Mouse (Mus musculus): Measurements from ENCODE around the gene Rtp2. TPM values are rescaled to one million over a fixed set of nuclear protein-coding genes. Genes with fewer than 3 reads are reported as not detected.
"Not testable (repeated sequence)": the region's sequence is repeated elsewhere in the genome, so short reads cannot be mapped to it uniquely, and the experiment has no call there.

Rtp2 gene
- polyA plus RNA-seq, 1 experiment from 2014 or later: not detected

GRCm38 (mm10) chr16:23922906-23923305 is 9.3 kb downstream of the Rtp2 start:
- no peaks in the 10 kb centered on the region for H3K27me3 ChIP-seq (replicated peaks; ENCODE audit: control insufficient read depth, insufficient read depth, low read length)
- no peak overlapping the region for H3K4me3 ChIP-seq (ENCODE audit: low read length)
- WGBS: 97% methylated on average over 1 of the region's 1 CpGs
- H3K4me2 ChIP-seq (ENCODE audit: low read depth, low read length): no peak overlapping the region
- H3K4me1 ChIP-seq (ENCODE audit: control insufficient read depth, insufficient read depth, low read length): no peaks in the 10 kb centered on the region
- H3K9me3 ChIP-seq (ENCODE audit: control insufficient read depth, low read length): no peaks in the 10 kb centered on the region
- no peaks in the 10 kb centered on the region for H3K36me3 ChIP-seq (ENCODE audit: control insufficient read depth, insufficient read depth, low read length)
- H3K9ac ChIP-seq (ENCODE audit: low read depth, low read length): no peak overlapping the region
- ATAC-seq: no peak
- no peak overlapping the region for H3K27ac ChIP-seq (ENCODE audit: low read length)

- H3K9me3 ChIP-seq (ENCODE audit: control insufficient read depth, low read length): no peaks in the 10 kb centered on the region
- H3K4me2 ChIP-seq (ENCODE audit: low read depth, low read length): no peak overlapping the region
- no peak overlapping the region for H3K9ac ChIP-seq (ENCODE audit: low read depth, low read length)
- H3K27ac ChIP-seq (ENCODE audit: low read length): no peak overlapping the region
- no peak for ATAC-seq
- 72% methylated on average over 5 of the region's 5 CpGs for whole genome bisulfite sequencing
- H3K4me1 ChIP-seq (ENCODE audit: control insufficient read depth, insufficient read depth, low read length): no peaks in the 10 kb centered on the region
- H3K27me3 ChIP-seq (replicated peaks; ENCODE audit: control insufficient read depth, insufficient read depth, low read length): no peaks in the 10 kb centered on the region
- no peaks in the 10 kb centered on the region for H3K36me3 ChIP-seq (ENCODE audit: control insufficient read depth, insufficient read depth, low read length)
- no peak overlapping the region for H3K4me3 ChIP-seq (ENCODE audit: low read length)
These were observed 10.5 kb downstream of the Rtp2 start for GRCm38 (mm10) chr16:23921697-23922096.

GRCm38 (mm10) chr16:23919418-23919817 is 12.8 kb downstream of the Rtp2 start:
- H3K4me3 ChIP-seq (ENCODE audit: low read length): no peak overlapping the region
- H3K9ac ChIP-seq (ENCODE audit: low read depth, low read length): no peak overlapping the region
- no peaks in the 10 kb centered on the region for H3K9me3 ChIP-seq (ENCODE audit: control insufficient read depth, low read length)
- WGBS: 76% methylated on average over 2 of the region's 2 CpGs
- H3K27me3 ChIP-seq (replicated peaks; ENCODE audit: control insufficient read depth, insufficient read depth, low read length): no peaks in the 10 kb centered on the region
- H3K4me2 ChIP-seq (ENCODE audit: low read depth, low read length): no peak overlapping the region
- H3K27ac ChIP-seq (ENCODE audit: low read length): no peak overlapping the region
- no peaks in the 10 kb centered on the region for H3K4me1 ChIP-seq (ENCODE audit: control insufficient read depth, insufficient read depth, low read length)
- H3K36me3 ChIP-seq (ENCODE audit: control insufficient read depth, insufficient read depth, low read length): no peaks in the 10 kb centered on the region
- ATAC-seq: no peak

- no peak for ATAC-seq
- Histone ChIP-seq H3K4me2 (ENCODE audit: low read depth, low read length) (no peak overlapping the region), H3K36me3 (ENCODE audit: control insufficient read depth, insufficient read depth, low read length) (no peaks in the 10 kb centered on the region), H3K9me3 (ENCODE audit: control insufficient read depth, low read length) (no peaks in the 10 kb centered on the region), H3K27me3 (replicated peaks; ENCODE audit: control insufficient read depth, insufficient read depth, low read length) (no peaks in the 10 kb centered on the region), H3K4me3 (ENCODE audit: low read length) (no peak overlapping the region), H3K4me1 (ENCODE audit: control insufficient read depth, insufficient read depth, low read length) (no peaks in the 10 kb centered on the region; the same call in 1 of the 2 replicates), H3K27ac (ENCODE audit: low read length) (no peak overlapping the region), H3K9ac (ENCODE audit: low read depth, low read length) (no peak overlapping the region)
- WGBS: 44% methylated on average over 3 of the region's 3 CpGs
These were observed 18.8 kb downstream of the Rtp2 start for GRCm38 (mm10) chr16:23913401-23913800.

DNA sequence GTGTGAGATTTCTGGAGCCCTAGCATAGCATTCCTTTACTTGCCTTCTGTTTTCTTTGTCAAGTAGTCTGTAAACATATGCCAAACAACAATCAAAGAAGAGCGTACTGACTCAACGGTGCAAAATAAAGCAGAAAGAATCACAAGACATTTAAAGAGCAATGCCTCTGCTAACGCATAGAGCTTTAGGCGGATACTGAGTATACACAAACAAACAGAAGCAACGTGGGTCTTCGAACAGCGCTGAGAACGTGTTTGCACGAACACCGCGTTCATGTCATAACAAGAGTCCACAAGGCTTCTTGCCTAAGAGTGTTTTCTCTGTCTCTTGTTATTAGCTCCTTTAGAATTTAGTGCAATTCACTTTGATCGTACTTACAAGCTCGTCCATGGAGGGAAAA is 19.5 kb downstream of the Rtp2 start:
- H3K4me3 ChIP-seq (ENCODE audit: low read length): no peak overlapping the region
- no peak overlapping the region for H3K27ac ChIP-seq (ENCODE audit: low read length)
- no peaks in the 10 kb centered on the region for H3K9me3 ChIP-seq (ENCODE audit: control insufficient read depth, low read length)
- no peak overlapping the region for H3K4me2 ChIP-seq (ENCODE audit: low read depth, low read length)
- no peak for ATAC-seq
- no peaks in the 10 kb centered on the region; the same call in 1 of the 2 replicates for H3K4me1 ChIP-seq (ENCODE audit: control insufficient read depth, insufficient read depth, low read length)
- no peak overlapping the region for H3K9ac ChIP-seq (ENCODE audit: low read depth, low read length)
- H3K36me3 ChIP-seq (ENCODE audit: control insufficient read depth, insufficient read depth, low read length): no peaks in the 10 kb centered on the region
- no peaks in the 10 kb centered on the region for H3K27me3 ChIP-seq (replicated peaks; ENCODE audit: control insufficient read depth, insufficient read depth, low read length)
- WGBS: 54% methylated on average over 13 of the region's 13 CpGs

DNA sequence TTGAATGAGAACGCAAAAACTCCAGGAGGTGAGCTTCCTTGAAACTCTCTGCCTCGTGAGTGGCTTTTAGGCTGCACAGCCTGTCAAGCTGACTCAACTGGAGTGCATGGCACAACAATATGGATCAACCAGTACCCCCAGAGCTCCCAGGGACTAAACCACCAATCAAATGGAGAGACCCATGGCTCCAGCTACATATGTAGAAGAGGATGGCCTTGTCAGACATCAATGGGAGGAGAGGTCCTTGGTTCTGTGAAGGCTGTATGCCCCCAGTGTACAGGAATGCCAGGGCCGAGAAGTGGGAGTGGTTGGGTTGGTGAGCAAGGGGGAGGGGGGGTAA is 23.2 kb downstream of the Rtp2 start:
- H3K36me3 ChIP-seq (ENCODE audit: control insufficient read depth, insufficient read depth, low read length); H3K4me3 ChIP-seq (ENCODE audit: low read length); H3K27me3 ChIP-seq (replicated peaks; ENCODE audit: control insufficient read depth, insufficient read depth, low read length); H3K4me1 ChIP-seq (ENCODE audit: control insufficient read depth, insufficient read depth, low read length); ATAC-seq; H3K9me3 ChIP-seq (ENCODE audit: control insufficient read depth, low read length); H3K4me2 ChIP-seq (ENCODE audit: low read depth, low read length); H3K27ac ChIP-seq (ENCODE audit: low read length); H3K9ac ChIP-seq (ENCODE audit: low read depth, low read length): not testable (repeated sequence)
- 86% methylated on average over 3 of the region's 3 CpGs for WGBS

DNA sequence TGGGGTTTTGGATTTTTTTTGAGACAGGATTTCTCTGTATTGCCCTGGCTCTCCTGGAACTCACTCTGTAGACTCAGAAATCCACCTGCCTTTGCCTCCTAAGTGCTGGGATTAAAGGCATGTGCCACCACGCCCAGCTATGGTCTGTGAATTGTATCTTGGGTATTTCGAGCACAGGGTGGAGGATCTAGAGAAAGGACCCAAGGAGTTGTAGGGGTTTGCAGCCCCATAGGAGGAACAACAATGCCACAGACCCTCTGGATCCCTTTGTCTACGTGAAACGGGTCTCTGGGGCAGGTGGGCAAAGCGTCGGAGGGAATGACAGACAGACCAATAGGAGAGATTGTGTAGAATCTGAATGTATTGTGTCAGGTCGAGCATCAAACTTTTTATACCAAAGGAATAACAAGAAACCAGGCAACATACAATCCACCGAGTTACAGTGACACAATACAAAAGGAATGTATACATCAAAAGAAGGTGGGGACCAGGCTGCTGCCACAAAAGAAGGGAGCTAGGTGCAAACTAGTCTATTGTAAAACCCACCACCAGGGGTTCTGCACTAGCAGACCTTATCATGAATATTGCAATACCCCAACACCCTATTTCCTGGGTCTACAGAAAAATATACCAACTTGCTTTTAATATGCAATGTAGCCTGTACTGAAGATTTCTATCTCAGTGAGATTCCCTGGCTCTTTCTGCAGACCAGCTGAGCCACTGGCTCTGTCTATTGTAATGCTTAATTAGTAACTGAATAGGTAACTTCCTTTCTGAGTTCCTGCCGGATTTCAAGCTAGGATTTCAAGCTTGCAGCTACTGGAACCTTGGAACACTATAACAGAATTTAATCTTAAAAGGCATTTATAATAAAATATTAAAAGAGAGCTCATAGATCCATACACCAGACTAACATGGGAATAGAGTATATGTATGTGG is 23.8 kb downstream of the Rtp2 start:
- not testable (repeated sequence) for H3K4me2 ChIP-seq (ENCODE audit: low read depth, low read length); H3K4me1 ChIP-seq (ENCODE audit: control insufficient read depth, insufficient read depth, low read length); H3K27ac ChIP-seq (ENCODE audit: low read length); ATAC-seq; H3K27me3 ChIP-seq (replicated peaks; ENCODE audit: control insufficient read depth, insufficient read depth, low read length); H3K36me3 ChIP-seq (ENCODE audit: control insufficient read depth, insufficient read depth, low read length); H3K9ac ChIP-seq (ENCODE audit: low read depth, low read length); H3K4me3 ChIP-seq (ENCODE audit: low read length); H3K9me3 ChIP-seq (ENCODE audit: control insufficient read depth, low read length)
- 88% methylated on average over 9 of the region's 9 CpGs for WGBS

DNA sequence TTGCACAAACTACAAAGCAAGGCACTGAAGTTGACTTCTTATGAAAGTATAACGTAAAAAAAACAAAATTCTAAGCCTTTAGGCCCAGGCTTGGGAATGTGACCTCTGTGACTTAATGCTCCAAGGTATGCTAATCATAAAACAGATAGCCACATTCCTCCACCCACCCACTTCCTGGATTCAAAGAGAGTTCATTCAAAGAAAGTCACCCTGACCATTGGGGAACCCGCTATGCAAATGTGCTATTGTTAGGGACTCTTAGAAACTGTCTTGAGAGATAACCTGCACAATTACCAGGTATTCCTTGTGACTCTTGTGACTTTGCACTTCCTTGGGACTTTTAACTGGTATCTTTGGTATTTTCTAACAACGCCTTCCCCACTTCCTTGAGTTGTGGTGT is 25.6 kb downstream of the Rtp2 start:
- H3K9me3 ChIP-seq (ENCODE audit: control insufficient read depth, low read length); H3K4me2 ChIP-seq (ENCODE audit: low read depth, low read length); H3K27ac ChIP-seq (ENCODE audit: low read length); H3K9ac ChIP-seq (ENCODE audit: low read depth, low read length); H3K27me3 ChIP-seq (replicated peaks; ENCODE audit: control insufficient read depth, insufficient read depth, low read length); H3K36me3 ChIP-seq (ENCODE audit: control insufficient read depth, insufficient read depth, low read length); ATAC-seq; H3K4me1 ChIP-seq (ENCODE audit: control insufficient read depth, insufficient read depth, low read length); H3K4me3 ChIP-seq (ENCODE audit: low read length): not testable (repeated sequence)
- 86% methylated on average over 3 of the region's 3 CpGs for WGBS

- Histone ChIP-seq H3K9me3 (ENCODE audit: control insufficient read depth, low read length) (no peaks in the 10 kb centered on the region), H3K27me3 (replicated peaks; ENCODE audit: control insufficient read depth, insufficient read depth, low read length) (no peaks in the 10 kb centered on the region), H3K4me1 (ENCODE audit: control insufficient read depth, insufficient read depth, low read length) (peaks cover 4% of the 10 kb centered on the region; the same call in 1 of the 2 replicates), H3K36me3 (ENCODE audit: control insufficient read depth, insufficient read depth, low read length) (no peaks in the 10 kb centered on the region), H3K9ac (ENCODE audit: low read depth, low read length) (no peak overlapping the region), H3K4me3 (ENCODE audit: low read length) (no peak overlapping the region), H3K4me2 (ENCODE audit: low read depth, low read length) (no peak overlapping the region), H3K27ac (ENCODE audit: low read length) (no peak overlapping the region)
- ATAC-seq: no peak
- WGBS: 88% methylated on average over 7 of the region's 7 CpGs
These were observed 30.8 kb downstream of the Rtp2 start for GRCm38 (mm10) chr16:23901411-23901810.

DNA sequence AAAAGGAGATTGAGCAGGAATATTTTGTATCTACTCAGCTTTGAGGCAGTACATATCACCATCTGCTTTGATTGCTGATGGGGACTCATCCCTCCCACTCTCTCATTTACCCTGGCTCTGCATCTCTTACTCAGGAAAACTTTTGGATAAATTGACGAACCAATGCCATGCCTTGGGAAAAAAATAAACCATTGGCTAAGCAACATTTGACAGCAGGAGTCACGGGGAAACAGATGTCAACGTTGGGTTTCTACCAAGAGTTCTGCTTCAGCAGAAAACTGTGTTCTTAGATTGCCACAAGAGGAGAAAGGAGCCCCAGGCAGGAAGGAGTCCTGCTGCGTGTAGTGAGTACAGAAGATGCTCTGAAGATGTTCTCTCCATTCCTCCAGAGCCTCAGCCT is 32.1 kb downstream of the Rtp2 start:
- ATAC-seq: no peak
- Histone ChIP-seq H3K4me3 (ENCODE audit: low read length) (no peak overlapping the region), H3K4me2 (ENCODE audit: low read depth, low read length) (no peak overlapping the region), H3K27ac (ENCODE audit: low read length) (no peak overlapping the region), H3K36me3 (ENCODE audit: control insufficient read depth, insufficient read depth, low read length) (no peaks in the 10 kb centered on the region), H3K4me1 (ENCODE audit: control insufficient read depth, insufficient read depth, low read length) (peaks cover 4% of the 10 kb centered on the region; the same call in 1 of the 2 replicates), H3K27me3 (replicated peaks; ENCODE audit: control insufficient read depth, insufficient read depth, low read length) (no peaks in the 10 kb centered on the region), H3K9me3 (ENCODE audit: control insufficient read depth, low read length) (no peaks in the 10 kb centered on the region), H3K9ac (ENCODE audit: low read depth, low read length) (no peak overlapping the region)
- WGBS: 86% methylated on average over 4 of the region's 4 CpGs

Measured in intestine, embryonic 16.5 days (tissue).